Mouse (Mus musculus): ENCODE data around the gene Slc9a5. TPM values are rescaled to one million over a fixed set of nuclear protein-coding genes. Genes with fewer than 3 reads are reported as not detected.

The Slc9a5 gene
- total and polyA plus RNA-seq, 3 experiments: 0.95 to 4.5 (median 3.1) TPM

DNA sequence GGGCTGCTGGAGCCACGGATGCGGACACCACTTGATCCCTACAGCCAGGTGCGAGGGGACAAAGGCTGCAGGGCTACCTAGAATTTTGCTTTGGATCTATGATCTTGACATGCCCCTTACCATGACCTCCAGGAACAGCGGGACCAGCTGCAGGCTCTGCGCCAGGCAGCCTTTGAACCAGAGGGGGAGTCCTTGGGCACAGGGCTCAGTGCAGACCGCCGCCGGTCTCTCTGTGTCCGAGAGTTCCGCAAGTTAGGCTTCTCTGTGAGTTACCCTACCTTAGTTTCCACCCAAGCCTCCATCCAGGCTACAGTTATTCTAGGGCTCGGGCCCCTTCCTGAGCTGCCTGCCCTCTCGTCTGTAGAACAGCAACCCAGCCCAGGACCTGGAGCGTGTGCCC lies 41.0 kb upstream of the Slc9a5 start:
- Histone ChIP-seq H3K4me1 (ENCODE audit: control insufficient read depth in 1 of 2, insufficient read depth in 2 of 2) (peaks cover 3 to 38% of the 10 kb centered on the region in 2 experiments), H3K4me2 (ENCODE audit: insufficient read depth, low read depth, poor library complexity, severe bottlenecking) (no peak overlapping the region), H3K9ac (ENCODE audit: insufficient read depth, low read depth) (no peak overlapping the region), H3K27ac (ENCODE audit: insufficient read depth, low read depth) (no peak overlapping the region), H3K27me3 (replicated peaks) (no peaks in the 10 kb centered on the region), H3K79me2 (replicated peaks; ENCODE audit: control insufficient read depth, extremely low read depth, insufficient read depth, poor library complexity, severe bottlenecking) (no peaks in the 10 kb centered on the region), H3K36me3 (replicated peaks in 1 of 2; ENCODE audit: control insufficient read depth in 1 of 2, insufficient read depth in 1 of 2, low read length in 1 of 2) (peaks cover 88 to 97% of the 10 kb centered on the region in 2 experiments), H3K9me3 (replicated peaks; ENCODE audit: low read length) (peaks cover 2% of the 10 kb centered on the region), H3K4me3 (replicated peaks in 1 of 3; ENCODE audit: low read depth in 2 of 3, low read length in 2 of 3, poor library complexity in 1 of 3) (no peak overlapping the region)
- DNase-seq (ENCODE audit: extremely low read depth): no peak
- in situ Hi-C loops (cut with MboI; ENCODE audit: low pct_ligation_motif_present, low pct_unique_long_range_greater_than_20kb, low sequenced_read_pairs) (no loop called here), dilution Hi-C loops (cut with MboI; ENCODE audit: extremely low pct_ligation_motif_present, extremely low pct_unique_long_range_greater_than_20kb, low sequenced_read_pairs) (no loop called here)
- no peak for TF ChIP-seq POLR2A (IDR thresholded peaks at IDR 0.05; ENCODE audit: low read depth, low read length)
- TF ChIP-seq ZC3H11A (IDR thresholded peaks at IDR 0.05; ENCODE audit: low read depth, low read length): no peak
- no peak for TF ChIP-seq E2F4 (IDR thresholded peaks at IDR 0.05; ENCODE audit: insufficient replicate concordance, low read depth, low read length)
- TF ChIP-seq MEF2A (IDR thresholded peaks at IDR 0.05; ENCODE audit: borderline replicate concordance, low read depth, low read length): no peak
- no peak for TF ChIP-seq CTCF (conservative IDR thresholded peaks at IDR 0.05 in 1 of 2, IDR thresholded peaks at IDR 0.05 in 1 of 2; ENCODE audit: low read depth in 2 of 2, low read length in 2 of 2)
- TF ChIP-seq MAZ (IDR thresholded peaks at IDR 0.05; ENCODE audit: low read depth, low read length): no peak
- no peak for TF ChIP-seq HCFC1 (IDR thresholded peaks at IDR 0.05; ENCODE audit: low read depth, low read length)
- TF ChIP-seq GABPA (IDR thresholded peaks at IDR 0.05; ENCODE audit: insufficient replicate concordance, low read depth, low read length): no peak
- no peak for TF ChIP-seq SMC3 (IDR thresholded peaks at IDR 0.05; ENCODE audit: low read depth, low read length)
- no peak for TF ChIP-seq POLR2AphosphoS2 (IDR thresholded peaks at IDR 0.05; ENCODE audit: low read depth, low read length)
- no peak for TF ChIP-seq USF1 (IDR thresholded peaks at IDR 0.05; ENCODE audit: low read depth, low read length)
- no peak for TF ChIP-seq USF2 (conservative IDR thresholded peaks at IDR 0.05; ENCODE audit: low read depth, low read length)

DNA sequence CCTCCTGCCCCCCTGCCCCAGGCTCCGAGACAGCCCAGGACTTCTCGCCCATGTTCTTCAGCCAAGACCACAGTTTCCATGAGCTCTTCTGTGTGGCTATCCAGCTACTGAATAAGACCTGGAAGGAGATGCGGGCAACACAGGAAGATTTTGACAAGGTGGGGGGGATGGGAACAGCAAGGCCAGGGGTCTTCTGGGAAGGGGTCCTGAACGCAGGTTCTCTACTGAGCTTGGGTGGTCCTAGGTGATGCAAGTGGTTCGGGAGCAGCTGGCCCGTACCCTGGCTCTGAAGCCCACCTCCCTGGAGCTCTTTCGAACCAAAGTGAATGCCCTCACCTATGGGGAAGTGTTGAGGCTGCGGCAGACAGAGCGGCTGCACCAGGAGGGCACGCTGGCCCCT lies 40.2 kb upstream of the Slc9a5 start:
- no peak for DNase-seq (ENCODE audit: extremely low read depth)
- in situ Hi-C loops (cut with MboI; ENCODE audit: low pct_ligation_motif_present, low pct_unique_long_range_greater_than_20kb, low sequenced_read_pairs) (no loop called here), dilution Hi-C loops (cut with MboI; ENCODE audit: extremely low pct_ligation_motif_present, extremely low pct_unique_long_range_greater_than_20kb, low sequenced_read_pairs) (no loop called here)
- H3K4me1 ChIP-seq (ENCODE audit: control insufficient read depth in 1 of 2, insufficient read depth in 2 of 2): peaks cover 3 to 33% of the 10 kb centered on the region in 2 experiments
- no peak overlapping the region for H3K4me2 ChIP-seq (ENCODE audit: insufficient read depth, low read depth, poor library complexity, severe bottlenecking)
- H3K9me3 ChIP-seq (replicated peaks; ENCODE audit: low read length): peaks cover 2% of the 10 kb centered on the region
- H3K27ac ChIP-seq (ENCODE audit: insufficient read depth, low read depth): no peak overlapping the region
- TF ChIP-seq UBTF (IDR thresholded peaks at IDR 0.05; ENCODE audit: low read depth, low read length): no peak
- TF ChIP-seq TBP (conservative IDR thresholded peaks at IDR 0.05; ENCODE audit: low read depth, low read length): no peak
- TF ChIP-seq MAX (IDR thresholded peaks at IDR 0.05; ENCODE audit: low read length): no peak
- no peak for TF ChIP-seq MYC (IDR thresholded peaks at IDR 0.05; ENCODE audit: low read depth, low read length)
- TF ChIP-seq NELFE (IDR thresholded peaks at IDR 0.05; ENCODE audit: low read depth, low read length): no peak
- no peak for TF ChIP-seq SMC3 (IDR thresholded peaks at IDR 0.05; ENCODE audit: low read depth, low read length)
- TF ChIP-seq E2F4 (IDR thresholded peaks at IDR 0.05; ENCODE audit: insufficient replicate concordance, low read depth, low read length): no peak
- TF ChIP-seq KAT2A (IDR thresholded peaks at IDR 0.05; ENCODE audit: insufficient replicate concordance, low read length): no peak
- TF ChIP-seq USF1 (IDR thresholded peaks at IDR 0.05; ENCODE audit: low read depth, low read length): no peak
- no peak for TF ChIP-seq ZMIZ1 (IDR thresholded peaks at IDR 0.05; ENCODE audit: low read depth, low read length)
- no peak for TF ChIP-seq RCOR1 (conservative IDR thresholded peaks at IDR 0.05; ENCODE audit: low read depth, low read length)
- TF ChIP-seq JUN (IDR thresholded peaks at IDR 0.05; ENCODE audit: insufficient read depth, low read depth, low read length): no peak
- no peak for TF ChIP-seq PAX5 (IDR thresholded peaks at IDR 0.05; ENCODE audit: low read length)
- no peak for TF ChIP-seq CHD1 (IDR thresholded peaks at IDR 0.05; ENCODE audit: low read depth, low read length)
- TF ChIP-seq MXI1 (IDR thresholded peaks at IDR 0.05; ENCODE audit: low read depth, low read length): no peak
- TF ChIP-seq EP300 (IDR thresholded peaks at IDR 0.05; ENCODE audit: low read length): no peak
- TF ChIP-seq ZNF384 (IDR thresholded peaks at IDR 0.05; ENCODE audit: low read depth, low read length): no peak
- no peak for TF ChIP-seq HCFC1 (IDR thresholded peaks at IDR 0.05; ENCODE audit: low read depth, low read length)
- no peak for TF ChIP-seq JUND (conservative IDR thresholded peaks at IDR 0.05; ENCODE audit: low read depth, low read length)
- no peak for TF ChIP-seq TCF12 (IDR thresholded peaks at IDR 0.05; ENCODE audit: low read depth, low read length)
- no peaks in the 10 kb centered on the region for H3K79me2 ChIP-seq (replicated peaks; ENCODE audit: control insufficient read depth, extremely low read depth, insufficient read depth, poor library complexity, severe bottlenecking)
- no peak overlapping the region for H3K9ac ChIP-seq (ENCODE audit: insufficient read depth, low read depth)
- no peaks in the 10 kb centered on the region for H3K27me3 ChIP-seq (replicated peaks)
- peaks cover 89 to 98% of the 10 kb centered on the region in 2 experiments for H3K36me3 ChIP-seq (replicated peaks in 1 of 2; ENCODE audit: control insufficient read depth in 1 of 2, insufficient read depth in 1 of 2, low read length in 1 of 2)
- no peak overlapping the region for H3K4me3 ChIP-seq (replicated peaks in 1 of 3; ENCODE audit: low read depth in 2 of 3, low read length in 2 of 3, poor library complexity in 1 of 3)
